Mouse (Mus musculus): ENCODE measurements around the gene Eif6. TPM values are rescaled to one million over a fixed set of nuclear protein-coding genes. Genes with fewer than 3 reads are reported as not detected.
"Not testable (repeated sequence)": the region's sequence is repeated elsewhere in the genome, so short reads cannot be mapped to it uniquely, and the experiment has no call there.

The Eif6 gene
- polyA plus RNA-seq, 1 experiment = 41.2 TPM

- H3K4me3 ChIP-seq (ENCODE audit: control insufficient read depth, low read depth, low read length) = no peak overlapping the region
- no peaks in the 10 kb centered on the region; the same call in 1 of the 2 replicates for H3K36me3 ChIP-seq (ENCODE audit: control insufficient read depth, insufficient read depth, low read length)
- no peak overlapping the region for H3K27ac ChIP-seq (ENCODE audit: control insufficient read depth, insufficient read depth, low read depth, low read length)
- no peaks in the 10 kb centered on the region for H3K27me3 ChIP-seq (ENCODE audit: control insufficient read depth, insufficient read depth, low read length)
- no peak for TF ChIP-seq POLR2A (IDR thresholded peaks at IDR 0.05; ENCODE audit: control insufficient read depth, low read depth, low read length)
- TF ChIP-seq CTCF (IDR thresholded peaks at IDR 0.05; ENCODE audit: control insufficient read depth, insufficient read depth, insufficient replicate concordance, low read depth, low read length) = no peak
- H3K4me1 ChIP-seq (ENCODE audit: control insufficient read depth, insufficient read depth, low read length) = no peaks in the 10 kb centered on the region
Observed at GRCm38 (mm10) chr2:155846930-155847329, 20.2 kb upstream of the Eif6 start.

- no peaks in the 10 kb centered on the region; the same call in 1 of the 2 replicates for H3K4me1 ChIP-seq (ENCODE audit: control insufficient read depth, insufficient read depth, low read length)
- H3K27me3 ChIP-seq (ENCODE audit: control insufficient read depth, insufficient read depth, low read length) = no peaks in the 10 kb centered on the region
- TF ChIP-seq CTCF (IDR thresholded peaks at IDR 0.05; ENCODE audit: control insufficient read depth, insufficient read depth, insufficient replicate concordance, low read depth, low read length) = no peak
- no peak for TF ChIP-seq POLR2A (IDR thresholded peaks at IDR 0.05; ENCODE audit: control insufficient read depth, low read depth, low read length)
- H3K27ac ChIP-seq (ENCODE audit: control insufficient read depth, insufficient read depth, low read depth, low read length) = no peak overlapping the region
- no peaks in the 10 kb centered on the region for H3K36me3 ChIP-seq (ENCODE audit: control insufficient read depth, insufficient read depth, low read length)
- no peak overlapping the region for H3K4me3 ChIP-seq (ENCODE audit: control insufficient read depth, low read depth, low read length)
Observed at GRCm38 (mm10) chr2:155838961-155839360, 12.2 kb upstream of the Eif6 start.

GRCm38 (mm10) chr2:155837961-155838360 is 11.2 kb upstream of the Eif6 start:
- no peak overlapping the region for H3K4me3 ChIP-seq (ENCODE audit: control insufficient read depth, low read depth, low read length)
- H3K27me3 ChIP-seq (ENCODE audit: control insufficient read depth, insufficient read depth, low read length) = no peaks in the 10 kb centered on the region
- H3K27ac ChIP-seq (ENCODE audit: control insufficient read depth, insufficient read depth, low read depth, low read length) = no peak overlapping the region
- H3K36me3 ChIP-seq (ENCODE audit: control insufficient read depth, insufficient read depth, low read length) = no peaks in the 10 kb centered on the region
- TF ChIP-seq CTCF (IDR thresholded peaks at IDR 0.05; ENCODE audit: control insufficient read depth, insufficient read depth, insufficient replicate concordance, low read depth, low read length) = no peak
- TF ChIP-seq POLR2A (IDR thresholded peaks at IDR 0.05; ENCODE audit: control insufficient read depth, low read depth, low read length) = no peak
- no peaks in the 10 kb centered on the region; the same call in 1 of the 2 replicates for H3K4me1 ChIP-seq (ENCODE audit: control insufficient read depth, insufficient read depth, low read length)

- Histone ChIP-seq H3K4me3 (ENCODE audit: control insufficient read depth, low read depth, low read length) (no peak within 1 kb of the TSS), H3K4me1 (ENCODE audit: control insufficient read depth, insufficient read depth, low read length) (no peaks in the 10 kb centered on the region; the same call in 1 of the 2 replicates), H3K27me3 (ENCODE audit: control insufficient read depth, insufficient read depth, low read length) (no peaks in the 10 kb centered on the region), H3K27ac (ENCODE audit: control insufficient read depth, insufficient read depth, low read depth, low read length) (no peak within 1 kb of the TSS), H3K36me3 (ENCODE audit: control insufficient read depth, insufficient read depth, low read length) (no peaks in the 10 kb centered on the region)
- TF ChIP-seq CTCF (IDR thresholded peaks at IDR 0.05; ENCODE audit: control insufficient read depth, insufficient read depth, insufficient replicate concordance, low read depth, low read length) (no peak), POLR2A (IDR thresholded peaks at IDR 0.05; ENCODE audit: control insufficient read depth, low read depth, low read length) (no peak)
Observed at GRCm38 (mm10) chr2:155834732-155835131, 8.0 kb upstream of the Eif6 start, which contains the start of gene Fam83c. Fam83c (minus strand) TSS chr2:155834854.

GRCm38 (mm10) chr2:155832087-155832486 is 5.4 kb upstream of the Eif6 start:
- not testable (repeated sequence) for H3K27ac ChIP-seq (ENCODE audit: control insufficient read depth, insufficient read depth, low read depth, low read length); H3K27me3 ChIP-seq (ENCODE audit: control insufficient read depth, insufficient read depth, low read length); H3K36me3 ChIP-seq (ENCODE audit: control insufficient read depth, insufficient read depth, low read length); H3K4me3 ChIP-seq (ENCODE audit: control insufficient read depth, low read depth, low read length); H3K4me1 ChIP-seq (ENCODE audit: control insufficient read depth, insufficient read depth, low read length)

GRCm38 (mm10) chr2:155831302-155831701 is 4.6 kb upstream of the Eif6 start:
- Histone ChIP-seq H3K4me3 (ENCODE audit: control insufficient read depth, low read depth, low read length) (no peak overlapping the region), H3K27ac (ENCODE audit: control insufficient read depth, insufficient read depth, low read depth, low read length) (no peak overlapping the region), H3K4me1 (ENCODE audit: control insufficient read depth, insufficient read depth, low read length) (no peaks in the 10 kb centered on the region; the same call in none of the 2 replicates), H3K27me3 (ENCODE audit: control insufficient read depth, insufficient read depth, low read length) (no peaks in the 10 kb centered on the region), H3K36me3 (ENCODE audit: control insufficient read depth, insufficient read depth, low read length) (no peaks in the 10 kb centered on the region)
- TF ChIP-seq POLR2A (IDR thresholded peaks at IDR 0.05; ENCODE audit: control insufficient read depth, low read depth, low read length) = no peak

GRCm38 (mm10) chr2:155830841-155831240 is 4.1 kb upstream of the Eif6 start:
- Histone ChIP-seq H3K4me3 (ENCODE audit: control insufficient read depth, low read depth, low read length) (no peak overlapping the region), H3K36me3 (ENCODE audit: control insufficient read depth, insufficient read depth, low read length) (no peaks in the 10 kb centered on the region), H3K4me1 (ENCODE audit: control insufficient read depth, insufficient read depth, low read length) (peaks cover under 1% of the 10 kb centered on the region), H3K27me3 (ENCODE audit: control insufficient read depth, insufficient read depth, low read length) (no peaks in the 10 kb centered on the region), H3K27ac (ENCODE audit: control insufficient read depth, insufficient read depth, low read depth, low read length) (no peak overlapping the region)
- TF ChIP-seq POLR2A (IDR thresholded peaks at IDR 0.05; ENCODE audit: control insufficient read depth, low read depth, low read length) = no peak

- peak overlapping the region; percentile 88 for H3K27ac ChIP-seq (ENCODE audit: control insufficient read depth, insufficient read depth, low read depth, low read length)
- TF ChIP-seq POLR2A (IDR thresholded peaks at IDR 0.05; ENCODE audit: control insufficient read depth, low read depth, low read length) = no peak
- no peak for TF ChIP-seq CTCF (IDR thresholded peaks at IDR 0.05; ENCODE audit: control insufficient read depth, insufficient read depth, insufficient replicate concordance, low read depth, low read length)
- no peaks in the 10 kb centered on the region for H3K27me3 ChIP-seq (ENCODE audit: control insufficient read depth, insufficient read depth, low read length)
- peaks cover 3% of the 10 kb centered on the region for H3K4me1 ChIP-seq (ENCODE audit: control insufficient read depth, insufficient read depth, low read length)
- H3K4me3 ChIP-seq (ENCODE audit: control insufficient read depth, low read depth, low read length) = peak overlapping the region; percentile 91
- no peaks in the 10 kb centered on the region; the same call in none of the 2 replicates for H3K36me3 ChIP-seq (ENCODE audit: control insufficient read depth, insufficient read depth, low read length)
Observed at GRCm38 (mm10) chr2:155825904-155826629, 658 bp downstream of the Eif6 start.

Data from testis, adult 2 months (tissue).